Mouse (Mus musculus) lung, embryonic 14.5 days (tissue): Measurements from ENCODE around the gene Mtor. TPM values are rescaled to one million over a fixed set of nuclear protein-coding genes. Genes with fewer than 3 reads are reported as not detected.

Experiments
- ATAC-seq: fragments of 200-750 bp; cut with Nextera tagmentation; 2 replicates; pipeline ENCODE4 v1.8.0; 2017; ENCODE audit warnings: mild to moderate bottlenecking, moderate TSS enrichment, moderate library complexity; ENCODE audit not compliant: insufficient read depth
- DNase-seq: peaks from one replicate; pipeline ENCODE4 v3.0.0-alpha.2; 2015
- H3K27ac ChIP-seq: fragments of 300-500 bp; sonication (generic); 2 replicates; pipeline ENCODE4 v1.5.1; 2014; ENCODE audit warnings: low read depth, mild to moderate bottlenecking, moderate library complexity
- H3K27me3 ChIP-seq: fragments of 300-500 bp; sonication (generic); 2 replicates; pipeline ENCODE4 v1.6.1; 2014; ENCODE audit warnings: low read length, control low read depth; ENCODE audit not compliant: insufficient read depth
- H3K36me3 ChIP-seq: fragments of 300-500 bp; sonication (generic); 2 replicates; pipeline ENCODE4 v1.6.1; 2014; ENCODE audit warnings: control low read depth; ENCODE audit not compliant: insufficient read depth
- H3K4me1 ChIP-seq: fragments of 300-500 bp; sonication (generic); 2 replicates; pipeline ENCODE4 v1.6.1; 2014; ENCODE audit warnings: antibody characterized with exemption, control low read depth; ENCODE audit not compliant: insufficient read depth
- H3K4me2 ChIP-seq: fragments of 300-500 bp; sonication (generic); 2 replicates; pipeline ENCODE4 v1.6.1; 2014; ENCODE audit warnings: mild to moderate bottlenecking
- H3K4me3 ChIP-seq: fragments of 300-500 bp; sonication (generic); 2 replicates; pipeline ENCODE4 v1.5.1; 2014; ENCODE audit warnings: low read depth, low read length
- H3K9ac ChIP-seq: fragments of 300-500 bp; sonication (generic); 2 replicates; pipeline ENCODE4 v1.6.1; 2014
- H3K9me3 ChIP-seq: fragments of 300-500 bp; sonication (generic); 2 replicates; pipeline ENCODE4 v1.6.1; 2016; ENCODE audit warnings: low read depth, low read length, control low read depth
- CTCF ChIP-seq: IDR thresholded peaks from 2 replicates; pipeline ENCODE4 v1.5.1; 2016; ENCODE audit warnings: antibody characterized with exemption, low read depth
- WGBS: fragments of 180-500 bp; shearing (Covaris S2); extraction: QIAGEN DNeasy Blood & Tissue Kit; methylation state at CpG from one replicate; pipeline ENCODE4 v1.1.7; 2014; 5-methylcytosine and 5-hydroxymethylcytosine counted together
- polyA plus RNA-seq: library from polyadenylated mRNA; unstranded; fragments of >200 nt; fragmentation: Nextera tagmentation; extraction: Ambion mirVana; gene quantifications from 2 replicates; pipeline ENCODE4 v1.2.1, GENCODE M21; 2014

The Mtor gene
- polyA plus RNA-seq, 1 experiment from 2014 or later: 21.3 TPM

GRCm38 (mm10) chr4:148589565-148589964 lies 141.2 kb downstream of the Mtor start:
- Histone ChIP-seq H3K27ac (no peak overlapping the region), H3K4me1 (0 out of 2 replicates have a peak, but pooled peaks cover 4% of the 10 kb centered on the region), H3K9me3 (no peaks in the 10 kb centered on the region), H3K36me3 (peaks cover 18% of the 10 kb centered on the region), H3K4me2 (peak overlapping the region; percentile 36), H3K9ac (no peak overlapping the region), H3K27me3 (no peaks in the 10 kb centered on the region), H3K4me3 (no peak overlapping the region)
- WGBS: 60% methylated on average over 6 of the region's 8 CpGs
- DNase-seq (peak; percentile 50), ATAC-seq (no peak)
- TF ChIP-seq CTCF: no peak

GRCm38 (mm10) chr4:148590421-148591170 lies 142.2 kb downstream of the Mtor start:
- Histone ChIP-seq H3K4me2 (peak overlapping the region; percentile 92), H3K4me1 (0 out of 2 replicates have a peak, but pooled peaks cover 4% of the 10 kb centered on the region), H3K9me3 (no peaks in the 10 kb centered on the region), H3K27me3 (no peaks in the 10 kb centered on the region), H3K9ac (peak overlapping the region; percentile 52), H3K27ac (peak overlapping the region; percentile 82), H3K36me3 (peaks cover 29% of the 10 kb centered on the region), H3K4me3 (peak overlapping the region; percentile 96)
- ATAC-seq: no peak
- no peak for TF ChIP-seq CTCF
- peak; percentile 57 for DNase-seq
- 4% methylated on average over 18 of the region's 18 CpGs for WGBS

GRCm38 (mm10) chr4:148591171-148591630 lies 142.8 kb downstream of the Mtor start, which contains the start of gene Srm:
Srm (plus strand) TSS chr4:148591503.
- 0 out of 2 replicates have a peak, but pooled peaks cover 4% of the 10 kb centered on the region for H3K4me1 ChIP-seq
- DNase-seq (peak; percentile 98), ATAC-seq (peak; percentile 99)
- peak within 1 kb of the TSS; percentile 96 for H3K4me3 ChIP-seq
- H3K36me3 ChIP-seq: peaks cover 35% of the 10 kb centered on the region
- no peaks in the 10 kb centered on the region for H3K9me3 ChIP-seq
- peak within 1 kb of the TSS; percentile 92 for H3K4me2 ChIP-seq
- H3K27me3 ChIP-seq: no peaks in the 10 kb centered on the region
- TF ChIP-seq CTCF: no peak
- WGBS: under 1% methylated on average over 48 of the region's 50 CpGs
- H3K27ac ChIP-seq: peak within 1 kb of the TSS; percentile 82
- H3K9ac ChIP-seq: peak within 1 kb of the TSS; percentile 85

- no peak for TF ChIP-seq CTCF
- ATAC-seq (peak; percentile 51; the same call in 1 of the 2 replicates), DNase-seq (peak; percentile 53)
- under 1% methylated on average over 53 of the region's 53 CpGs for WGBS
- Histone ChIP-seq H3K4me3 (peak overlapping the region; percentile 96), H3K27me3 (no peaks in the 10 kb centered on the region), H3K36me3 (peaks cover 41% of the 10 kb centered on the region), H3K27ac (peak overlapping the region; percentile 46; the same call in 1 of the 2 replicates), H3K4me2 (peak overlapping the region; percentile 92), H3K4me1 (0 out of 2 replicates have a peak, but pooled peaks cover 4% of the 10 kb centered on the region), H3K9ac (peak overlapping the region; percentile 85), H3K9me3 (no peaks in the 10 kb centered on the region)
Measured at GRCm38 (mm10) chr4:148591637-148592380, 143.4 kb downstream of the Mtor start.

- H3K4me1 ChIP-seq: 0 out of 2 replicates have a peak, but pooled peaks cover 4% of the 10 kb centered on the region
- no peak overlapping the region for H3K27ac ChIP-seq
- H3K36me3 ChIP-seq: peaks cover 58% of the 10 kb centered on the region
- no peak overlapping the region for H3K4me2 ChIP-seq
- no peaks in the 10 kb centered on the region for H3K27me3 ChIP-seq
- WGBS: 90% methylated on average over 11 of the region's 11 CpGs
- TF ChIP-seq CTCF: no peak
- H3K4me3 ChIP-seq: no peak overlapping the region
- no peaks in the 10 kb centered on the region for H3K9me3 ChIP-seq
- DNase-seq (no peak), ATAC-seq (no peak)
- no peak overlapping the region for H3K9ac ChIP-seq
Measured at GRCm38 (mm10) chr4:148593996-148594395, 145.6 kb downstream of the Mtor start.

- 86% methylated on average over 6 of the region's 6 CpGs for WGBS
- Histone ChIP-seq H3K9ac (no peak overlapping the region), H3K4me3 (no peak overlapping the region), H3K4me2 (no peak overlapping the region), H3K27me3 (no peaks in the 10 kb centered on the region), H3K27ac (no peak overlapping the region), H3K9me3 (no peaks in the 10 kb centered on the region), H3K4me1 (0 out of 2 replicates have a peak, but pooled peaks cover 4% of the 10 kb centered on the region), H3K36me3 (peaks cover 62% of the 10 kb centered on the region)
- no peak for ATAC-seq
- TF ChIP-seq CTCF: no peak
- DNase-seq: no peak
Measured at GRCm38 (mm10) chr4:148595916-148596315, 147.5 kb downstream of the Mtor start.
